Mouse (Mus musculus) mature B cell (primary cell): Measurements from ENCODE around the gene Oxct1.

Source experiments
- in situ Hi-C: fragments of 300-500 bp; cut with MboI; formaldehyde crosslinking; loops from 2 replicates; pipeline ENCODE4 v1.14.3; 2019

Gene Oxct1

DNA sequence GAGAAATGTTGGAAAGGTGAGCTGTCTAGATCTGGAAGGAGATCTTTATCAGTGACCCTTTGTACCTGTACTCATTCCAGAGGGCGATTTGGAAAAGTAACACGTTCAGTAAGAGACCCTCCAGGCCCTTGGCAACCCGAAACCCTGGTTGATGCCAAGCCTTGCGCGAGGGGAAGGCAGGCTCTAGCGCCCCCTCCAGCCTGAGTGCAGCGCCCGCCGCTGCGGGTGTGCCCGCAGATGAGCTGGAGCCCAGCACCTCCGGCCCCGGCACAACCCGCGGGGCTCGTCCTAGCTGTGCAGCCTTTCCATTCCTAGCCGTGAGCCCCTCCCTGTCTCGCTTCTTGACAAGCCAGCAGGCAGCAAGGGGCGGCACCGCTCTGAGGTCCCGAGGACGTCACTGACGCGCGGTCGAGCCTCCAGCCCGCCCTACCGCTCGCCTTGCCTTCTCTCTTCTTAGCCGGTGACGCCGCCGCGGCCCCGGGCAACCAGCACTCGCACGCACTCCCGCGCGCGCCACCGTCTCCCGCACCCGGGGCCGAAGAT lies at the start of gene Oxct1:
Gene Oxct1, plus strand, starts transcription at position 153 of the 543 bp plus-strand sequence.
- in situ Hi-C loops = no loop called here

GRCm38 (mm10) chr15:3978279-3978678 lies 47.9 kb upstream of the Oxct1 start:
- in situ Hi-C loops = loop anchor here (25.0 kb wide), 1 partner anchor 1134 kb away; the partner anchor contains the start of genes Card6 and Rpl37

DNA sequence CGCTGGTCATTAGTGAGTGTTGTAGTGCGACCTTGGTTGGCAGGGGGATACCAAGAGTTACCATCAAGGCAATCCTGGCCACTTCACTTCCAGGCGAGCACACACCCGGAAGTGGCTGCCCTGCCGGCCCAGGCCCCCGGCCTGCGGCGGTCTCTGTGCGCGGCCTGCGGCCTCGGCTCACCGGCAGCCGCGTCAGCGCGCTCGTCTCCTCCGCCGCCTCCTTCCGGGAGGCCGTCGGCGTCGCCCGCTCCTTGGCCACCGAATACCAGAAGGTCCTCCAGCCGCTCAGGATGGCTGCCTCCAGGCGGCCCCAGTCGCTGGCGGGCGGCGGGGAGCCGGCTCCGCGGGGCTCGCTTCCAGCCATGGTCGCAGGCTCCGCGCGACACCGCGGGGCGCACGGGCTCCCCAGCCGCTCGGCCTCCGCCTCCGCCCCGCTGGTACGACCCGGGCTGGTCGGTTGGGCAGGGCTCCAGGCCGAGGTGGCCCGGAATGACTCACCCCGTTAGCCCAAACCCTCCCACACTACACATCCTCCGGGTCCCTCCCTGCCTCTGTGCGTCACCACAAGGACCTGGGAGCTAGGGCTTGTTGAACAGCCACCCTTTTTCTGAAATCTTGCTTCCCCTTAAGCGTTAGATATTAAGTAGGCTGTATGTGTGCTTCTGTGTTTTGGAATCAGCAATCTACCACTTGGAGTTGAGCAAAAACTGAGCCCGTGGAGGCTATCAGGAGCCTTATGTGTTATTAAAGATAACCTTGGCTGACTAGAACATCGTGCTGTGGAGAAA lies 46.9 kb upstream of the Oxct1 start, which contains the start of gene Fbxo4:
Gene Fbxo4, minus strand, starts transcription at position 513 of the 788 bp plus-strand sequence.
- in situ Hi-C loops = loop anchor here (25.0 kb wide), 1 partner anchor 1133 kb away; the partner anchor contains the start of genes Card6 and Rpl37

GRCm38 (mm10) chr15:3979871-3980270 lies 46.3 kb upstream of the Oxct1 start:
- in situ Hi-C loops = loop anchor here (25.0 kb wide), 1 partner anchor 1132 kb away; the partner anchor contains the start of genes Card6 and Rpl37

- in situ Hi-C loops = loop anchor here (25.0 kb wide), 1 partner anchor 1130 kb away; the partner anchor contains the start of genes Card6 and Rpl37
Measured at GRCm38 (mm10) chr15:3982732-3983131, 43.5 kb upstream of the Oxct1 start.

- in situ Hi-C loops = loop anchor here (25.0 kb wide), 1 partner anchor 1127 kb away; the partner anchor contains the start of genes Card6 and Rpl37
Measured at GRCm38 (mm10) chr15:3984876-3985275, 41.3 kb upstream of the Oxct1 start.

DNA sequence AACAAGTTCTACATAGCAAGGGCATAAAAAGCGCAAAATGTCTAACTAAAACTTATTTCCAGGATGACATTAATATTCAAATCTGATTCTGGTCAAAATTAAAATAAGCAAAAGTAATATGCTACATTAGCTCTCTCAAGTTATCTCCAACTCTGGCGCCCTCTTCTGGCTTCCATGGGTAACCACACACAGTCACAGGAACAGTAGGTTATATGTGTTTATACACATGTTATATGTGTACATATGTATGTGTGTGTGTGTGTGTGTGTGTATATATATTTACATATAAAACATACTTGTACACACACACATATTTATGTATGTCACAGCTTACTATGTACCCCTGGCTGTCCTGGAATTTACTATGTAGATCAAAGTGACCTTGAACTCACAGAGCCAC lies 38.2 kb upstream of the Oxct1 start:
- in situ Hi-C loops = loop anchor here (25.0 kb wide), 1 partner anchor 1124 kb away; the partner anchor contains the start of genes Card6 and Rpl37

GRCm38 (mm10) chr15:3994852-3995447 lies 31.2 kb upstream of the Oxct1 start:
- in situ Hi-C loops = loop anchor here (25.0 kb wide), 1 partner anchor 1117 kb away; the partner anchor contains the start of genes Card6 and Rpl37

DNA sequence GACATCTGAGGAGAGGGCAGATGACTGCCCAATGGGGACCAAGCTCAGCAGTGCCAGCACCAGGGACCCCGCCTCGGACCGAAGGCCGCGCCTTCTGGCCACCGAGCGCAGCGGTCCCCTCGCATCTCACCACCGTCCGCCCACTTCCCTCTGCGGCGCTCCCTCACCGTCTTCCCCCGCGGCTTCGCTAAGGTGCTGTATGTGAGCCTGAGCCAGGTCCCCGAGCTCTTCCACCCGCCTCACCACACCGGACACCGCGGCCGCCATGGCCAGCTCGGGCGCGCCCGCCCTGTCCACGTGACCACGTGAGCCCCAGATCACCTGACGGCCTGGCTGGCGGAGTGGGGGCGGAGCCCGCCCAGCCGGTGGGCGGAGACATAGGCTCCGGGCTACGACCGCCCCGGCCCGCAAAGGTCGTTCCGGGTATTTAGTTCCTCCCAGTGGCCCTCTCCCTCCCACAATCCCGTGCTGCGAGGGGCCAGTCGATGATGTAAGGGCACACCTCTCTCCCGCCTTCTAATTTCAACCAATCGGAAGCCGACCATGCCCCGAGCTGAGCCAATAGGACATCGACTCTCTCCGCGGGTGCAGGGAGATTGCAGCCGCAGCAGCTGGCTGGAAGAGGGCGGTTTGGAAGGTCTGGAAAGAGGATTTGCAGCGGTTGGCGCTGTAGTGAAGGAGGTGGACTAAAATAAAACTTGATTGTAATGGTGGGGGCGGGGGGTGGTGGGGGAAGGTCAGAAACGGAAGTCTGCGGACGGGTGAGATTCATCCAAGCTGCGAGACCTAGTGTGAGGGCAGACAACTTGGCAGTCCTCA lies 30.5 kb upstream of the Oxct1 start, which contains the start of gene AW549877:
Gene AW549877, minus strand, starts transcription at position 297 of the 819 bp plus-strand sequence.
- in situ Hi-C loops = loop anchor here (25.0 kb wide), 1 partner anchor 1117 kb away; the partner anchor contains the start of genes Card6 and Rpl37

GRCm38 (mm10) chr15:3996267-3997010 lies 29.7 kb upstream of the Oxct1 start:
- in situ Hi-C loops = loop anchor here (25.0 kb wide), 1 partner anchor 1116 kb away; the partner anchor contains the start of genes Card6 and Rpl37

DNA sequence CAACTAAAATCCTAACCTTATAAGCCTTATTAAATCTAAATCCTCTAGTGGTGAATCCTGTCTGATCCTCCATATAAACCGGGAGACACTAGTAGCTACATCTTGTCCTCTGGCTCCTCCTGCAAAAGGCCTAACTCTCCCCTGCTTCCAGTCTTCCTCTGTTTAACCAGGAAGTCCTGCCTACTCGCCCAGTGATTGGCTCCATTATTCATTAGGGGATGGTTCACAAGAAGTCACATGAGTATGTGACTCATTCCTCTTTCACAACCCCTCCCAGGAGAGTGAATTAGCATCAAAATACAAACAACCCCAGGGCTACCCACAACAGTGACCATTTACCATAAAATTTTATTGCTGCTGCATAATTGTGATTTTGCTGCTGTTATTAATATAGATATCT lies 27.0 kb upstream of the Oxct1 start:
- in situ Hi-C loops = loop anchor here (25.0 kb wide), 1 partner anchor 1113 kb away; the partner anchor contains the start of genes Card6 and Rpl37

DNA sequence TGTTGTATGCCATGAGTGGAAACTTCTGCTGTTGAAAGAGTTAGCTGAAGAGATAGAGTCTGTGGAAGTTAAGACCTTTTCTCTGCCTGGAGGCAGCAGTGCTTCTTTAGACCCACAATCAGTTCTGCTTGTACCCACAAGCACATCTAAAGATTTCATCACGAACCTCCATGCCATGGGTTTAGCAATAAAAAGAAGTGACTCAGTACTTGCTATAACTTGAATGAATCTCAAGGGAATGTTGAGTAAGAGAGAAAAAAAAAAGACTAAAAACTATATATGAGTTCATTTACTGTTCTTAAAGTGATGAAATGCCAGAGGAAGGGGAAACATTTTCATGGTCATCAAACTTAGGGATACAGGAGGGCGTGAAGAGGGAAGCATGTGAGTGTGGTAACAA lies 25.6 kb upstream of the Oxct1 start:
- in situ Hi-C loops = no loop called here

DNA sequence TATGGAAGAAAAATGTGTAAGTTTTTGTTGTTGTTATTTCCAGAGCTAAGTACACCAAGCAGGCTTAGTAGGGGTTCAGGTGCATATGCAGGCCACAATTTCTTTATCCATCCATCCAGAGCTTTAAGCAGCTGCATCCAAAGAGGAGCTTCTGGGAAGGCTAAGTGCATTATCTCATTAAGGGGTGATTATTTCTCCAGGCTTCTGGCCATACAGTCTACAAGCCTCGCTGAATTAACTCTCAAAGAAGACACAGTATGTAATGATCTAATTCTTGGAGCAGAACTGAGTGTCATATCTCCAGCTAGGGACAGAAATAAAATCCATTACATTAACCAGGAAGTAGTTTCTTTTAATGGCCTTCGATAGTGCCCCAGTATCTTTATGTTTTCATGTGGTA lies 12.3 kb upstream of the Oxct1 start:
- in situ Hi-C loops = no loop called here

DNA sequence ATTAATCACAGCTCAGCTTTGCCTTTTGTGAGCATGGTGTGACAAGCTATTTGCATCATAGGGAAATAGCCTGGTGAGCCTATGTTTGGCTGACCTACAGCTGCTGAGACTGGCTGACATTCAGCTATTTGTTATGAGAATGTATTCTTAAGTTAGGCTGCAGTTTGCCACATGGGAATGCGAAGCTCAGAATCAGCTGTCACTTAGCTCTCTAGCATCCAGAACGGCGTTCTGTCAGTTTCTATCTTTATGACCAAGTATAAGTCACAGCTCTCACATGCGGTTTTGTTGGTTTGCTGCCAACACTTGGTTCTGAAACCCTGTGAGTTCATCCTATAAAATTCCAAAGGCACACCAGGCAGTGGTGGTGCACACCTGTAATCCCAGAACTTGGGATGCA lies 5.5 kb upstream of the Oxct1 start:
- in situ Hi-C loops = no loop called here

DNA sequence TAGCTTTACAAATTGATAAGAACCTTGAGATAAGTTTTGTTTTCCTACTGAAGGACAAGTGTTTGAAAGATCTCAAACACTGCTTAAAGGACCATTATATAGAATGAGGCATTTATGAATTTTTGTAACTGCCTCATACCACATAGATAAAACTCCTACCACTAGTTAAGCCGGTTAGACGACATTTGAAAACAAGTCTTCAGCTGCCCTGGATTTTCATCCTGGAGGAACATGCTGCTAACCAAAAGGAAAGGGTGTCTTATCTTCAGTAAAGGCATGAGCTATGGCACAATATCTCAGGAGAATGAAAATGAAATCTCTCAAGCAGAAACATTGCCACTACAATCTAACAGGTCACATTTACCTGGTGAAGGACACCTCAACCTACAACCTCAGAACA lies 2.4 kb upstream of the Oxct1 start:
- in situ Hi-C loops = no loop called here

DNA sequence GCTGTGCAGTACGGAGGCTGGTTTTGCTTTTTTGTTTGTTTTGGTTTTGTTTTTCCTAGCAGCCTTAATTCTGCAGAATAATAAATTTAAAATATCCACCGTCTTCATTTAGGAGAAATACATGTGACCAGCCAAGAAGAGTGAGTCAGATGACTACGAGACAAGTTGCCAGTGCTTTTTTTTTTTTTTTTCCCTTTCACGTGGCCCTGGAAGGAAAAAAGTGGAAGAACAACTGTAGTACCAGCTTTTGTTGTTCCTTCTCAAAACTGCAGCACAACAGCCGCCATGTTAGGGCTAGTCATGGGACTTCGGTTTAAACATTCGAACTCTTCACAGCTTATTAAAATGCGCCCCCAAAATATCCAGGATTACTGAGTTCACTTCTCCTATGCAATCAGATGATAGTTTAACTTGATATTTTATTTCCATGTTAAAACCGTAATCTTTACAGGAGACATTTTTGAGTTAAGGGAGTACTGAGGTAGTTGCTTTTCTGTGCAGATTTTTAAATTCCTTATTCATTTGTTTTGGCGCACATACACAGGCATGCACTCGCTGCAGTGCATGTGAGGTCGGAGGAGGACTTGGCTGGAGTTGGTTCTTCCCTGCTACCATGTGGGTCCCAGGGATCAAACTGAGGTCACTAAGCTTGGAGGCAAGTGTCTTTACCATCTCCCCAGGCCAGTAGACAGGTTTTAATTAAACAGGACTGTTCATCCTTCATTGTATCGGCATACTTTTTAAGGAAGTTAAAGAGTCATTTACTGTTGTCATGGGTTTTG lies 1.3 kb upstream of the Oxct1 start:
- in situ Hi-C loops = no loop called here

DNA sequence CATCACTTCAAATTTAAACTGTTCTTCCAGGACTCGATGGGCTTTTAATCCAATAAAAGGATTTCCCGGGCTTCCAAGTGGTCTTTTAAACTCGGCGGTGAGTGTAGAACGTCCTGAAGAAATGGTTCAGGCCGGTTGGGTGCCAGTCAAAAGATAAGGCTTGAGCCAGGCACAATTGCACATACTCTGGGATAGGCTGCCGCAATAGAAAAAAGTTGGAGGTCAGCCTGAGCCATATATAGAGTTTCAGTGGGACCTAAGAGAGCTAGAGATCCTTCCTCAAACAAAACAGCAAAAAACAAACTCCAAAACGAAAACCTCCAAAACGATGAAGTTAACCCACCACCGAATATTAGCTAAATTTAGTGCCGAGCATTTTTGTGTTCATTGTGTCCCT lies 677 bp upstream of the Oxct1 start:
- in situ Hi-C loops = no loop called here

DNA sequence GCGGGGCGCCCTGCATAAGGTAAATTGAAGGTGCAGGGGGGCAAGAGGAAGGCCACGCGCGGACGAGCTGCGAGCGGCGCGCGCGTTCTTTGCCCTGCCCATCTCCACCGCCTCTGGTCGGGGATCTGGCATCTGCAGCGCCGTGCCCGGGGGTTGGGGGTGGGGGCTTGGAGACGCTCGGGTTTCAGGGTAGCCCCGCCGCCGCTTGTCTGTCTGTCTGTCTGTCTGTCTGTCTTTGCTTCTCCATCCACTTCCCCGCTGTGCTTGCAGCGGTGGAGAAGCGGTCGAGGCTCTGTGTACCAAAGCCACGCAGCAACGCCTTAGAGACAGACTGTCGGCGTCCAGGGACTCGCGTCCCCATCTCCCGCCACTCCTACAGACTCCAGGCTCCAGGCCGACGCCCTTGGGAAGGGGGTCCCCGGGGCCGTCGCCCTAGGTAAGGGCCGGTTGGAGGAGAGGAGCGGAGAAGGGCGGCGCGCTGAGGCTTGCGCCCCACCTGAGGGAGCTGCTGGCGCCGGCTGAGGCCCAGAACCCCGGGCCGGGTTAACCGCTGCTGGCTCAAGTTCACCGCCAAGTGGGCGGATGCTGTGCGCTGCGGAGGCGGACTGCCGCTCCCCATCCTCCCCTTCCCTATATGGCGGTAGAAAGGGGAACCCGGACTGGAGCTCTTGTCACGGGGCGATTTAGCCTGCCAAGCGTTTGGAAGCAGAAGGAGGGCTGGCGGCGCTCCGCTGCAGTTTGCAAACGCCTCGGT lies 825 bp downstream of the Oxct1 start:
- in situ Hi-C loops = no loop called here
